Mouse (Mus musculus) cerebellum, postnatal 25 days (tissue): ENCODE results near the gene Psap.
A peak's percentile ranks its signal among the peaks of the same experiment; 100 is the strongest.

Source experiments
- DNase-seq, 2 experiments: peaks; one replicate each; pipeline ENCODE4 v3.0.0; 2021; ENCODE audit warnings: mixed read lengths in 2 of 2

Psap gene

DNA sequence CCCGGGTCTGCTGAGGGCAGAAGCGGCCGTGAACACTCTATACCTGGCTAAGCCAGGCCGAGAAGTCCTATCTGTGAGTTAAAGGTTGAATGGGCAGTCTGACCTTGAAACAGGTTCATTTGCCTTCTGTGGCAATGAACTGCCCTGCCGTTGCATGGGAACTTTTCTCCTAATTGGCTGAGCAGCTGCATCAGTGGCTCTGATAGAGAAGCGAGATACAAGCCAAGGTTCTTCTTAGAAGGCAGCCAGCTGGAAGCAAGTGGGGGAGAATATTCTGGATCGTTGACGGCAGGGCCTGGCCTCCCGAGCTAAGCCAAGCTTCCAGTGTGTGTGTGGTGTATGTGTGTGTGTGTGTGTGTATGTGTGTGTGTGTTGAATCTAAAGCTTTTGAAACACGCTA lies 12.2 kb upstream of the Psap start:
- no peak for DNase-seq

- no peak for DNase-seq
These were observed 10.5 kb upstream of the Psap start for GRCm38 (mm10) chr10:60266842-60267401.

- DNase-seq, result no peak
These were observed 8.7 kb upstream of the Psap start for GRCm38 (mm10) chr10:60268738-60269137.

DNA sequence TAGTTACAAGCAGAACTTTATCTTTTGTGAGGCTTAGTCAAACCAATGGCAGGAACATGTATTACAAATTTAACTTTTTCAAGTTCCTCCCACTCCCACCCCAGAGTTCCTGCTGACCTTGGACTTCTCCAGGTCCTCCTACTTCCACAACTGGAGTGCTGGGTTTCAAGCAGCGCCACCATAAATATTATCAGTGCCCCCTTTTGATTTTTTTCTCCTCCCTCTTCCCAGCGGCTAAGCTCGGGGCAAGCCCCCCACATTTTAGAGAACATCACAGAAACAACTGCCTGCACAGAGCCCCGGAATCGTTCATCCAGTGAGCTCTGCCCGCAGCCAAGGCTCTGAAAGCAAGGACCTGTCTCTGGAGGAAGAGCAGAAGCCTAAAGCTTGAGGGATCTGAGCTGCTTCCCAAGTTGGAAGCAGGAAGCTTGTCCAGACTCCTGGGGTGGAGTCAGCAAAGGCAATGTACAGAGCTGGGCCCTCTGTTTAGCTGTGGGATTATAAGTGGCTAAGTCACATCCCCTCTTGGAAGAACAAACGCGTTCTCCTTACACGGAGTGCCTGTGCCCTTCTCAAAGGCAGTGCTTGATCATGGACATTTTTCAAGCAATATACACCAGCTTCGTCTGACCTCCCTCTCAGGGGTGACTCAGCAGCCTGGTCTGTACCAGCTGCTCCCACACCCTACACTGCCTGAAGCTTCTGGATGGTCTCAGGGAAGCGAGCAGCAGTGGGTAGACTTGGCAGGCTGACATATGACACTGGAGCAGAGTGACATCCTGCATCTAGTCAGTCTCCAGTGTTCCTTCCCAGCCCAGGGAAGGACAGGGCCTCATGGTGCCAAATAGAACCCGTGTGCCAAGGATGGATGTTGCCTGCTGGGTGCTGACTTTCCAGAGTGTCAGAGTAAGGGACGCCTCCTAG lies 8.0 kb upstream of the Psap start:
- DNase-seq, result no peak

GRCm38 (mm10) chr10:60271015-60271414 lies 6.4 kb upstream of the Psap start:
- no peak for DNase-seq

DNA sequence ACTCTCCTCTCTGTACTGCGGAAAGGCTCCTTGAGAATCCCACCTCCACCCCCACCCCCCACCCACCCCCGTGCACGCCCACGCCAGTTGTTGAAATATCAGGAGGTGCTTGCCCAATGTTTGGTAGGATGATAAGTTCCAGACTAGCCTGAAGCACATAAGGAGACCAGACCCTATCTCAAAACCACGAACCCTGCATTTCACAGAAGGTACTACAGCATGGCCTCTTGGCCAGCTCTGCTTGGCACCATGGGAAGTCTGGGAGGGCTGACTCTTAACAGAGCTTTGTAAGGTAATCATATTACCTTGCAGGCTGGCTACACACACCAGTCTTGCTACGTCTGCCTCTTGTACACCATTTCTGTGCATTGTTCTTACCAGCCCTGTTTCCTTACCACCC lies 5.2 kb upstream of the Psap start:
- DNase-seq, result no peak

DNA sequence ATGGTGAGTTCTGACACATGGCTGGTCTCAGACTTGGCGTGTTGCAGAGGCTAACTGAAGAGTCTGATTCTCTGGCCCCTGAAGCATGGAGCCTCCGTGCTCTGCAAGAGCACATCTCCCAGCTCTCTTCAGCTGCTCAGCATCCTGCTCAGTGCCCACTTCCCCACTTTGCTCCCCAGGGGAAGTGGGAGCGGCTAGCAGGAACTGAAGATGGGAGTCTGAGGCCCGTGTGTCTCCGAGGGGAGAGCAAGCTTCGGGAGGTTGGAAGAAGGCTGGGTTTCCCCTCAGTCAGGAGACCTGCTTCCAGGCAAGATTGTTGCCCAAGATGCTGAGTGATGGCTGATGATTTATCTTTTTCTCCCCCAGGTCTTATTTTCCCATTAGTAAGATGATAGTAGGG lies 4.0 kb upstream of the Psap start:
- no peak for DNase-seq

- DNase-seq, result no peak
These were observed 576 bp downstream of the Psap start for GRCm38 (mm10) chr10:60278006-60278399.

DNA sequence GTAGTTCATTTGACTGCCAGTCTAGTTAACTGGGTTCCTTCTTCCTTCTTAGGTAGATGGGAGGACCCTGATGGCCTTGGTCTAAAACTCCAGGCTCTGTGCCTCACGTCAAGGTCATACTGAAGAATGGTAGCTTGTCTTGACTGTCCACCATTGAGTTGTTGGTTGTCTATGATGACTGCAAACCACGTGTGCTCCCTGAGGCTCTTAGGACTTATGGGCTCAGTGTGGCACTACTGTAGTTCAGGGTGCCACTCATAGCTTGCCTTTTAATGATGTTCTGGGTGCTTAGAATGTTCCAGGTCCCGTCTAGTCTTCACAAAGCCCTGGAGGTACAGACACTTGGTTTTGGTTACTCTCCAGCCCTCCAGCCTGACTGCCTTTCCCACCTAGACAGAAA lies 1.4 kb downstream of the Psap start:
- DNase-seq, result no peak

GRCm38 (mm10) chr10:60279290-60279940 lies 2.0 kb downstream of the Psap start:
- DNase-seq, result peak in 1 of 2 experiments; percentile 42

- DNase-seq, result peak; percentile 51 to 64
These were observed 2.5 kb downstream of the Psap start for GRCm38 (mm10) chr10:60279941-60280301.

DNA sequence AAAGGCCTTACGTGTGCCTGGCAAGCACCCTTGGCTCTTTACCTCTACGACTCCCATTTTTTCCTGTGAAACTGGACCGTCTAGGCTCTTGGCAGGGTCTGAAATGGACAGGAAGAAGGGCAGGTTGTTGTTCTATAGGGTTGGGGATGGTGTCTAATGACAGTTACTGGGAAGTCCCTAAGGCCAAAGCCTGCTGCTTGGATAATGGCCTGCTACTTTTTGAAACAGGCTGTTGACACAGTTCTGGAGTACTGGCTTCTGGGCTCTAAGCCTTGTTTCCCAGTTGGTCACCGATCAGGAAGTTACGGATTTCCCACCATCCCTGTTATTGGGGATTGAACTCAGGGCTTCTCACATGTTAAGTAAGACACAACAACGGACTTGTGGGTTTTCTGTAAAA lies 2.9 kb downstream of the Psap start:
- no peak for DNase-seq

DNA sequence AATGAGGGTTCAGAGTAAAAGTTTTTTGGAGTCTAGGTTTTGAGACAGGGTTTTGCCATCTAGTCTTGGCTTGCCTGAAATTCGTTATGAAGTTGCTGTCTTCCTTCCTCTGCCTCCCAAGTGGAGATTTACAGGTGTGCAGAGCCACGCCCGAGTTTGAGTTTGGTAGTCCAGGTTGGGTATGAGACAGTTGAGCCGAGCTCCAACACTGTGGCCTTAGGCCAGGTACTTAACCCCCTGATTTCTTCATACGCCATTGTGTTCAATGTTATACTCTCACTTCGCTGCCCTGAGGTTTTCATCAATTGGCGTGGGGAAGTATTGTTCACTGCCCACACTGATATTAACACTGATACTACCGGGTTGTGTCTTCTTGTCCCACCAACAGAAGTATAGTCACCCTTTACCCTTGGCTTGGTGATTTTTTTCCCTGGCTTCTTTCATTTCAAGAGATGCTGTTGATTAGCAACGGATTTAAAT lies 4.2 kb downstream of the Psap start:
- no peak for DNase-seq

DNA sequence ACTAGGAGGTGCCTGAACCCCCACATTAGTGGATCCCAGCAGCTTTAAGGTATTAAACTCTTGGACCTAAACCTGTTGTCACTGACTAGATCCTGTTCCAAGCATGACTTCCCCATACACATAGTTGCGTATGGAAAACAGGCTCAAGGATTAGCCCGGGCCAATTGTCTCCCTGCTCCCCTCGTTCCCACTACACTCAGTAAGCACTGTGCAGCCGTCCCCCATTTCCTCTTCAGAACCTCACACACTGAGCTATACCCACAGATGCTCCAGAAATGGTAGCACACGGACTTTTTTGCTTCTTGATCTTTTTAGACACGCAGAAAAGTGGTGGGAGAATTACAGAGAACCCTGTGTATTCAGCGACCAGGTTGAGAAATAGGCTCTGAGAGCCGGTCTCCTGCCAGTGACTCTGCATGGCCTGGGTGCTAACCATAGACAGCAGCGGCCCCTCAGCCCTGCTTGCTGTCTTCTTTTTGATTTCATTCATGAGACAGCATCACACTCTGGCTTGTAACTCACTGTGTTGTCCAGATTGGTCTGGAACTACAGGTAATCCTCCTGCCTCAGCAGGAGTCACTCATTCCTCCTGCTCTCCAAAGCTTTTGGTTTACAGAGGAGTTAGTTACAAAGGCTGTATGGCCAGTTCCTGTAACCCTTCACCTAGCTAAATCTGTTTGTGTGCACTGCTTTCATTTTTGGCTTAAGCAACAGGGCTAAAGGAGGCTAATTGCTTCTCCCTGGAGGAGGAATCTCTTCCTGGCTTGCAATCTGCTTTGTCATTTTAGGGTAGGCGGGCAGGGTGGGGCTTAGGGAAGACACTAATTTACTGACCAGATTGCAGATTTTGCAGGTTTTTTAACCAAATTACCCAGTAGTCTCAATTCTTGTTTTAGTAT lies 4.9 kb downstream of the Psap start:
- no peak for DNase-seq

GRCm38 (mm10) chr10:60284248-60284647 lies 6.8 kb downstream of the Psap start:
- DNase-seq, result no peak

GRCm38 (mm10) chr10:60284676-60285111 lies 7.3 kb downstream of the Psap start:
- DNase-seq, result no peak

DNA sequence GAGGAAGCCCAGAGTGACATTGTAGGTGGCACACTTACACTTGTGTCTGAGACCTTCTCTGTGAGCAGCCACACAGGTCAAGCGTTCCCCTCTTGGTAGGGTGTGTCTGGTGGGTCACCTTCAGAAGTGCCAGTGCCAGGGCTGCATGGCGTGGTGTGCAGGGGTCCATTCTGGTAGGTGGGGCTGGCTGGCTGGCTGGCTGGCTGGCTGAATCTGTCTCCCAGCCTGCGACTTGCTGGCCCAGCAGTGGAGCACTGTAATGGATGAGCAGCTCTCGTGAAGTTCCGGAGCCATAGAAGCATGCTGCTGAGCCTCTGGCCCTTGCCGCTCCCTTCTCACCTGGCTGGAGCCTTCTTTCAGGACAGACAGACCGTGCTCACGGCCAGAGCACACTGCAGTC lies 7.8 kb downstream of the Psap start:
- no peak for DNase-seq

DNA sequence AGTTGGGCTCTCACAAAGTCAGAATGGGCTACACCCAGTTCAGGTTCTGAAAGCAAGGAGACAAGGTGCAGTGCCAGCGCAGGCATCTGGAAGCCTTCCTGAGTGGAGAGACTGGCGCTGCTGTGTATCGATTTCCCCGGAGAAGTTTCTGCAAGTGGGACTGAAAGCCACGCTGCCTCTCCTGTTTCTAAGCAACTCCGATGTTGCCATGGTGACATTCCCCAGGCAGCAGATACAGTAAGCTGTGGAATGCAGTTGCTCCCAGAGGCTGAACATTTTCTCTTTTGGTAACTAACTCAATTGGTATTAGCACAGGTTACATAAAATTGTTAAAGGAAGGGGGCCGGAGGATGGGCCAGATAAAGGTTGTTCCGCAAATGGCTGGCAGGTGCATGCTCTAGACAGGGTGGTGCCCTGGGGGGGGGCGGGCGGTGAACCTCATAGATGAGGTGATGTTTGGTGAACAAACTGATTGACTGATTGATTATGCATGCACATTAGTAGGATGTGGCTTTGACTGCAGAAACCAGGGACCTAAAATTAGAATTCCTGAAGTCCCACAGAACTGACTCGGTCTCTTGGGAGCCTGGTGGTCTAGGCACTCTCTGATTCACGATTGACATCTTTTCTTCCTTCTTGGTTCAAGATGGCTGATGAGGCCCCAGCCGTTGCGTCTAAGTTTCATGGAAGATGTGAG lies 8.4 kb downstream of the Psap start:
- DNase-seq, result peak in 1 of 2 experiments; percentile 54

- no peak for DNase-seq
These were observed 9.1 kb downstream of the Psap start for GRCm38 (mm10) chr10:60286546-60286945.

DNA sequence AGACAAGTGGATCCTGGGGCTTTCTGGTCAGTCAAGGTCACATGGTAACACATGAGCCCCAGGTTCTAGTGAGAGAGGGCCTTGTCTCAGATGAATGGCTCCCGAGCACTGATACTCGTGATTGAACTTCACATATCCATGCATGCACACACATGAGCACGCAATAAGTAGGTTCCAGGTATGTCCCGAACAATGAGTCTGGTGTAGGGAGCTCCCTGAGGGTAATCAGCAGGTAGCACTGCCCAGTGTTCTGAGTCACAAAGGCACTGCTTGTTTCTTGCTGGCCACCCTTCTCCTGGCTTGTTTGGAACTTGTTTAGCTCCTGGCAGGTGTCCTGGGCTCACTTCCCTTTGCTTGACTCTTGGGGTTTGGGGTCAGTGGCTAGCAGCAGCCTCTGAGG lies 9.7 kb downstream of the Psap start:
- no peak for DNase-seq

DNA sequence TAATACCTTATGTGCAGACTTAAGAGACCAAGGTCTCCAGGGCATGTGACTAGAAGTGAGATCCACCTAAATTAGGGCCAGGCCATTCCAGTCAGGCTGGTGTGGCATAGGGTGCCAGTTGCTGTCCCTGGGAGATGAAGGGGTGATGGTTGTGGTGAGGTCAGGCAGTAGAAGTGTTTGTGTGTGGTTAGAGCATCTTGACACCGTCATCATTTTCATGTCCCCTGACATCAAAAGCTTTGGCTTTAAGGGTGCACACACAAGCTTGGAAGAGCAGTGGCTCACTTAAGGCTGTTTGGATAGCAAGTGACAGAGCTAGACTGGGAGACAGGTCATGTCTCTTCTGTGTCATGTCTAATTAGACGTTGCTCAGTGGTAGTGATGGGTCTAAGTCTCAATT lies 10.3 kb downstream of the Psap start:
- DNase-seq, result no peak

DNA sequence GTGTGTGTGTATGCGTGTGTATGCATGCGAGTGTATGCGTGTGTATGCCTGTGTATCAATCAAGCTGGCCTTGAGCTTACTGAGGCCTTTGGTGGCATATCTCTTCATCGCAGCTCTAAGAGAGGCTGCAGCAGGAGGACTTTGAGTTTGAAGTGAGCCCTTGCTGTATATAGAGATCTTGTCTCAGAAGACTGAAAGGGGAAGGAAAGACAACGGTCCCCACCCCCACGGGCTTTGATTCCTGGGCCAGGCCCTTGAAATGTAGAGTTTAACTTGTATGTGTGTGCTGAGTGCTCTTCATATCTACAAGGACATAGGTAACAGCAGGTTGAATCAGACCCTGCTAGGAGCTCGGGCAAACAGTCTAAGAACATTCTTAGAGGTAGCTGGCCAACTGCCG lies 11.8 kb downstream of the Psap start:
- DNase-seq, result no peak
